Mouse (Mus musculus): ENCODE data around the gene Prr15l. TPM values are rescaled to one million over a fixed set of nuclear protein-coding genes. Genes with fewer than 3 reads are reported as not detected.

Gene Prr15l
- not detected for total RNA-seq (2021)
- long read RNA-seq, experiment 1 = 0 reads
- long read RNA-seq, experiment 2 = 0 reads

- no peak for DNase-seq
Measured at GRCm38 (mm10) chr11:96928088-96928487, at the start of gene Prr15l. Gene Prr15l, plus strand, starts transcription at chr11:96928104.

- no peak for DNase-seq
Measured at GRCm38 (mm10) chr11:96878715-96879114, 49.2 kb upstream of the Prr15l start.

DNA sequence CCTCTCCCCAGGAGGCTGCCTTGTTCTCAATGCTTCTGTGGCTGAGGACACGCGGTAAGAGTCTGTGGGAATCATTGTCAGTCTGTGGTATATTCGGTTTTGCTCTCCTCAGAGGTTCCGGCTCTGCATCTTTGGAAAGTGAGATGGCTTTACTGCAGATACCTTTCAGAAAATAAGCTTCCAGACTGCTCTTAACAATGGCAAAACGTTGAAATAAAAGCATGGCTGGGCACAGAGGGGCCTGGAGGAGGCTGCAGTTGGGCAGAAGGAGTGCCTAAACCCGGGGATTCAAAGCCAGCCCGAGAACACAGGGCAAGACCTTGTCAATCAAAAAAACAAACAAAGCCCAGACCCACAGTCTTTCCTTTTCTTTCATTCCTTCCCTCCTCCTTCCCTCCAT lies 48.5 kb upstream of the Prr15l start:
- DNase-seq = no peak

GRCm38 (mm10) chr11:96880296-96880695 lies 47.6 kb upstream of the Prr15l start:
- DNase-seq = no peak

- no peak for DNase-seq
Measured at GRCm38 (mm10) chr11:96885901-96886340, 42.0 kb upstream of the Prr15l start.

GRCm38 (mm10) chr11:96886942-96887546 lies 40.9 kb upstream of the Prr15l start:
- no peak for DNase-seq

DNA sequence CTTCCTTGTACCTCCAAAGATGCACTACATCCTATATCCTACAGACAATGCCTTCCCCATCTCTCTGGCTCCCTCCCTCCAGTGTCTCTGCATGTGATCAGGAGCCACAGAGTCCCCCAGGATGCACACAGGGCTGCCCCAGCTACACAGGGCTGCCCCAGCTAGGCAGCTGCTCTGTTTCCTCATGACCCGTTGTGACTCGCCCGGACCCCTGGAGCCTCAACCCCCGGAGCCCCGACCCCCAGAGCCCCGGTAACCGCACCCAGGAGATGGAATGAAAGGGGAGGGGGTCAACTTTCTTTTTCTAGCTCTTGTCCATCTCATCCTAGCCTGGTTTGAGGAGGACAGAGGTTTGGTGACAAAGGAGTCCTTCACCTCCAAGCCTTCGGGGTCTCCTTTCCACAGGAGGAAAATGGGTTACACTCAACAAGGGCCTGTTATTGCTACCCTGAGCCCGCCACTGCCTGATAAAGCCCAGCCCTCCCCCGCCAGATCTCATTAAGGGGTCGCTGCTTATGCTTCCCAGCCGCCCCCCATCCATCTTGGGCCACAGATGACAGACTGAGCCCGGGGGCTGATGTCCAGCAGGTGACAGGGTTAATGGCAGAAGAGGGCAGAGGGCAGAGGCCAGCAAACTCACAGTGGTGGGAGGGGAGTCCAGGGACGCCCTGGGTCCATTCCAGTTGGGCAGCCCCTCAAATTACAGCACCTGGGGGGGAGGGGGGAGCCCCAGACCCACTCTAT lies 35.9 kb upstream of the Prr15l start:
- DNase-seq = no peak

DNA sequence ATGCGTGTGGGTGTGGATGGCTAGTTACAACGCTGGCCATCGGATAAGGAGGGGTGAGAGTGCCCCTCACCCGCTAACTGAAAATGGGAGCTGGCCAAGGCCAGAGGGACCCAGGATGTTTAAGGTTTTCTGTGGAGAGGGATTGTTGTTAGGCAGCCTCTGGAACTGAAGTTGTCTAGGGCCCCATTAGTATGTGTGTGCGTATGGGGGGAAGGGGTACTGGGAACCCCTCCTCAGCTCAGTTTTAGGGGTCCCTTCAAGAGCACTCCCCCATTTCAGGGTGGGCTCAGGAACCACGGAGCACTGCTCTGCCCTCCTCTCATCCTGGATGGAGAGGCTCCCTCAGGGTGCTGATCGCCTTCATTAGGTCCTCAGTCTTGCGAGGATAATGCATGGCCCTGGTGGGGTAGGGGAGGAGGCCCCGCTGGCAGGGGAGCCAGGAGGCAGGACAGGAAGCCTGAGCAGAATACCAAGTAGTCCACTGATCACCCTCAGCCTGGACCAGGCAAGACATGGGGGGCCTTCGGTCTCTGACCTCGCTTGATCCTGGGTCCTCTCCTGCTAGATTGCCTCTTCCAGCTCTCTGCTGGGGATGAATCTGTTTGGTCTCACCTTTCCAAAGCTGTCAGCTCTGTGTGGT lies 34.6 kb upstream of the Prr15l start:
- no peak for DNase-seq

DNA sequence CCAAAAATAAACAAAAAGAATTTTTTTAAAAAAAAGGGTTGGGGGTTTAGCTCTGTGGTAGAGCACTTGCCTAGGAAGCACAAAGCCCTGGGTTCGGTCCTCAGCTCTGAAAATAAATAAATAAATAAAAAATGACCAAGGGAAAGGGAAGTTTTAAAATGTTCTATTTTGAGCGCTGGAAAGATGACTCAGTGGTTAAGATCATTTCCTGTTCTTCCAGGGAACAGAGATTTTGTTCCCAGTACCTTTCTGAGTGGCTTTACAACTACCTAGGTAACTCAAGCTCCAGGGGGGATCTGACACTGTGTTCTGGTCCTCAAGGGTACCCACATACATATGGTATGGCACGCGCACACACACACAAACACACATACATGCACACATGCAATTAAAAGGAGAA lies 32.0 kb upstream of the Prr15l start:
- no peak for DNase-seq

- no peak for DNase-seq
Measured at GRCm38 (mm10) chr11:96899449-96900306, 28.2 kb upstream of the Prr15l start.

GRCm38 (mm10) chr11:96901332-96901731 lies 26.6 kb upstream of the Prr15l start:
- no peak for DNase-seq

DNA sequence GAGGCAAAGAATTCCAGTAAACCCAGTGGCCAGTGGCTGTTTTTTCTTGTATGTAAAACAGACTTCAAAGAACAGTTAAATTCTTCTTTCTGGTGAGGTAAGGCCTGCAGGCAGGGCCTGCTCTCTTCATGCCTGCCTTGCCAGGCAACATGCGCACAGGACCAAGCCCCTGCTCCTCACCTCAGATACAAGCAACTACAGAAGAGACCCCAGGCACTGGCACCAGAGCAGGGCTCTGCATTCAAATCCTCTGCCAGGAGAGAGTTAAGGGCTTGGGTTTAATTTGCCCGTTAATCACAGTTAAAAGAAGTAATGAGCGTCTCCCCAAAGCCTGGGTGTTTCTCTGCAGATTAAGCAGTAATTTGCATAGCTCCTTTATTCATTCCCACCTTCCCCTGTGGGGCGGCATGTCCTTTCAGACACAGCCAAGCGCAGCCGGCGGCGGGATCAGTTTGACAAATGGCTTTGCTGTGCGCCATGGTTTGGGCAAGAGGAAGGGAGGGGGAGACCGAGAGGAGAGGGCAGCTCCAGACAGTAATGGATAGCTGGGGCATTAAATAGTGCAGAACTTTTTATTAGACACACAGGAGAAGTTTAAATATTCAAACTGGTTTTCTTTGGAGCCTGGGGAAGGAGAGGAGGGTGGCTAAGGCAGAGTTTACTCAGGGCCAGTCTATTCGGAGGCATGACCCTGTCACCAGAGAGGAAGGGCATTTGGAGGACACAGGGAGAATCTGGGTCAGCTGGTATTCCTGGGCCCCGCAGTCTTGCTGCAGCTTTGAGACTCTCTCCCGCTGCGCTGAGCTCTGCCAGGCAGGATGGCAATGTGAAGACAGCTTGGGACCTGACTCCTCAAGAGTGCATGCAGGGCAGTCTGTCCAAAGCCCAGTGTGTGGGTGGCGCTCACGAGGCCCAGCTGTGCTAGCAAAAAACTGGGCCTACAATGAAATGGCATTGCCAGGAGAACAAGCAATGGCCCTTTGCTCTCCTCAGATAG lies 25.0 kb upstream of the Prr15l start:
- DNase-seq = peak; percentile 25

DNA sequence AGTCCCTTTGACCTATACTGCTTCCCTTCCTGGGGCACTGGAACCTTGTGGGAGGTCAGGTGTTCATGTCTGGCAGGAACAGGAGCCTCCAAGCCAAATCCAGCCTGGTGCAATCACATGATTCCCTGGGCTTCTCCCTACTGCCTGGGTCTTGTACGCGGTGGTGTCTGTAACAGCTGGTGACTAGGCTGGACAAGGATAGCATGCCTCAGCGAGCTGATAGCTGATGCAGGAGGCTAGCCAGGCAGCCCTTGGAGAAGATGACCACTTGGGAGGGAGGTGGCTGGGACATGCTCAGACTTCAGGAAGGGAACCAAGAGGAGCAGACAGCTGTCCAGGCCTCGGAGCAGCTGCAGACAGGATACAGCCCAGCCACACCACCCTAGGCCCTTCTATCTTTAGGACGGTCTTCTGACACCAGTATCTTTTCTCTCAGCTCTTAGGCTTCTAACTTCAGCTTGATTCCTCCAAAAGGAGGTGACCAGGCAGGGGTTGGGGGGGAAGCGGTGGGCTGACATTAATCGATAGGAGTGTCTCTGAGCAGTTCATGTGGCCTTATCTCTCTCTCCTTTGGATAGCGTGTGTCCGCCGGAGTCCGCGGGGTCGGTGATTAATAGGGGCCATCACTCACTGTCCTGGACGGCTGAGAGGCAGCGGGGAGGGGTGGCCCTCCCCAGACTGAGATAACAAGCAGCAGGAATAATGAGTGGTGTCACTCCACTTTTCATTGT lies 21.3 kb upstream of the Prr15l start:
- peak; percentile 40 for DNase-seq

DNA sequence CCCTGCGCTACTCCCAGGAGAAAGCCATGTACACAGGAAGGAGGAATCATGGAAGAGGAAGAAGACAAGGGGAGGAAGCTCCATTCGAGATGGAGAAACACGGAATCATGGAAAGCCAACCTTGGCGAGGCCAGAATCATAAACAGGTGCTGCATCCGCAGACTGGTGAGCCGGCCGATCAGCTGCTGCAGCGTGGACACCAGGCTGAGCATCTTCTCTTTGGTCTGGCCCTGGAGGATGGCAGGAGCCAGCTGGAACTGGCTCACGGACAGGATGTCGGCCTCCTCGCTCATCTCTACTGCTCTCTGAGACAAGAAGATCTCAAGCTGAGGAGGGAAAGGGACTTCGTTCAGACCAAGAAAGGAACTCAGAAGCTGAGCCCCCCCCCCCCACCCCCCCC lies 19.3 kb upstream of the Prr15l start:
- no peak for DNase-seq

DNA sequence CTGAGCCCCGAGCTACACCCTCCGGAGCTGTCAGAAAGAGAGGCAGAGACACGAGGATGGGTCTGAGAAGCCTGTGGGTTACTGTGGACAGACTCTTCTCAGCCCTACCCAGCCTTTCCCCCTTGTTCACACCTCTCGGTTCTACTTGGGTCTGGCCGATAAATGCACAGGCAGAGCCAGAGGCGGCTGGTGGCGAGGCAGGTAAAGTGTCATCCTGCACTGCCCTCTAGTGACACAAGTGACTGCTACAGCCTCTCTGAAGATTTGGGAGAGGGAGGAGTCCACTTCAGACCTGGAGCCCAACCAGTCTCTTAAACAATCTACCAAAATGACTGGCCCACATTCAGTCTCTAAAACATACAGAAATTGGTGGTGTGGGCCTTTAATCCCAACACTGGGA lies 17.9 kb upstream of the Prr15l start:
- peak; percentile 72 for DNase-seq

- DNase-seq = no peak
Measured at GRCm38 (mm10) chr11:96912682-96913081, 15.2 kb upstream of the Prr15l start.

DNA sequence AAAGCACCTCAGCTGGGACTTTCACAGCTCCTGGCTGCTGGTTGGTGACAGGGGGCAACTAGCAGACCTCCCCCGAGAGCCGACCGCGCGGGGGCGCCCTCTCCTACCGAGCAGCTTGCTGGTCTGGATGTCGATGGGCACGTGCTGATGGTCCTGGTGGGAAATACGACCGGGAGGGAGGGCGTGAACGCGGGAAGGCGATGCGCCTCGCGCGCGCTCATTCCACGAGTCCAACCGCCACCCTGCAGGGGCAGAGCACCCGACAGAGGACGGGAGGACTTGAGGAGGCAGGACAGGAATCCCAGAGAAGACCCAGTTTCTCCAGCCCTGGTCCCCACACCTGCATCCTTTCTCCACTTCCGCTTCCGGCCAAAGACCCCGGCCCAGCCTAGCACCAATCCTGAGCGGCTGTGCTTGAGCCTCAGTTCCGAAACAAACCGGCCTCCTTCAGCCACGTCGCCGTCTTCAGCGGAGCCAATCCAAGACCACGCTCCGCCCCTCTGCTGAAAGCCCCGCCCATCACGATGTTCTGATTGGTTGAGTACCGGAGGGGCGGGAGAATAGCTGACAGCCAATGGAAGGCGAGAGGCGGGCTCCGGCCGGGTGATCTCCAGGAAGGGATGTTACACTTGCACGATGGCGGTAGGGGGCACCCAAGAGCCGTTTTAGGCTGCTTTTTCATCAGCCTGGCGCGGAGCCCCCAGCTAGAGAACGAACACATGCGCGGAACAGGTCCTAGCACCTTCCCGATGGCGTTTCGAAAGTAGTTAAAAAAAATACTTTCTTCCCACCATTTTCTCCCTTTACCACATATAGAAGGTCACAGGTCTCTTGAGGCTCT lies 11.6 kb upstream of the Prr15l start, which contains the start of gene Cdk5rap3:
Cdk5rap3 (minus strand) TSS at position 453 of the 841 bp plus-strand sequence.
- DNase-seq = peak; percentile 99

GRCm38 (mm10) chr11:96916885-96917396 lies 11.0 kb upstream of the Prr15l start:
- DNase-seq = no peak

GRCm38 (mm10) chr11:96917415-96917814 lies 10.5 kb upstream of the Prr15l start:
- no peak for DNase-seq

Measured in gastrocnemius, postnatal 10 days (tissue).